Mouse (Mus musculus): ENCODE data around the gene Zfp62.

The Zfp62 gene

DNA sequence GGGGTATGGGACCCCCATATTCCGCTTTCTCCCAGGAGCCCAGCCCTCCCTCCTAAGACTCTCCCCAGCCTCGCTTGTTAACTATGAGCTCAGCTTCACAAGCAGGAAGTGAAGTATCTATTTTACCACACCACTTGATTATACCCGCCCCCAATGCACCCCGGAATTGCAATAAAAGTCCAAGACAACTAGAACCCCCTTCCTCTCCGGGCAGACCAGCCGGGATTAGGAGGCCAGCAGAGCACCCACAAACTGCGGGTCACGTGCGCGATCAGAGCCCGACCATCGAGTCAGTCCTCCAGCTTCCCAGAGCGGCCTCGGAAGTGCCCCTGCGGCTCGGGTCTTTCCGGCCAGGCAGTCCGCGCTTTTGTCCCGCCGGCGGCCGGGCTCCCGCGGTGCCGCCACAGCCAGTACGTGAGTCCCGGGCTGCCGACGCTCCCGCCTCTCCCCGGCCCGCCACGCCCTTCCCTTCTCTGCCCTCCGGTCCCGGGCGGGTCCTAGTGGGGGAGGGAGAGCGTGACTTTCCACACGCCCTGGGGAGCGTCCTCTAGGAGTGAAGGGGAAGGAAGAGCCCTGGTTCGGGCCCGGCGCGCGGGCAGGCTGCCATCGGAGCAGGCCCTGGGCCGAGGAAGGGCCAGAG, at the start of gene Zfp62:
Zfp62 (plus strand) TSS at position 164 of the 640 bp plus-strand sequence.
- in situ Hi-C loops (cut with MboI; ENCODE audit: low pct_unique_long_range_greater_than_20kb in 1 of 2, low sequenced_read_pairs in 2 of 2, unreplicated experiment in 1 of 2) = no loop called here

- in situ Hi-C loops (cut with MboI; ENCODE audit: low pct_unique_long_range_greater_than_20kb in 1 of 2, low sequenced_read_pairs in 2 of 2, unreplicated experiment in 1 of 2) = no loop called here
Measured at GRCm38 (mm10) chr11:49154077-49154476, 49.0 kb upstream of the Zfp62 start, which contains the start of gene Olfr1394. TSS of gene Olfr1394 (plus strand) at chr11:49154377.

- in situ Hi-C loops (cut with MboI; ENCODE audit: low pct_unique_long_range_greater_than_20kb in 1 of 2, low sequenced_read_pairs in 2 of 2, unreplicated experiment in 1 of 2) = no loop called here
Measured at GRCm38 (mm10) chr11:49156821-49157814, 46.0 kb upstream of the Zfp62 start.

GRCm38 (mm10) chr11:49168839-49169611, 34.1 kb upstream of the Zfp62 start:
- in situ Hi-C loops (cut with MboI; ENCODE audit: low pct_unique_long_range_greater_than_20kb in 1 of 2, low sequenced_read_pairs in 2 of 2, unreplicated experiment in 1 of 2) = no loop called here

- in situ Hi-C loops (cut with MboI; ENCODE audit: low pct_unique_long_range_greater_than_20kb in 1 of 2, low sequenced_read_pairs in 2 of 2, unreplicated experiment in 1 of 2) = no loop called here
Measured at GRCm38 (mm10) chr11:49170576-49170975, 32.5 kb upstream of the Zfp62 start.

- in situ Hi-C loops (cut with MboI; ENCODE audit: low pct_unique_long_range_greater_than_20kb in 1 of 2, low sequenced_read_pairs in 2 of 2, unreplicated experiment in 1 of 2) = loop anchor here in 1 of 2 experiments (25.0 kb wide), 1 partner anchor 237 kb away; the partner anchor contains the start of gene Olfr1389
Measured at GRCm38 (mm10) chr11:49175345-49175744, 27.7 kb upstream of the Zfp62 start.

DNA sequence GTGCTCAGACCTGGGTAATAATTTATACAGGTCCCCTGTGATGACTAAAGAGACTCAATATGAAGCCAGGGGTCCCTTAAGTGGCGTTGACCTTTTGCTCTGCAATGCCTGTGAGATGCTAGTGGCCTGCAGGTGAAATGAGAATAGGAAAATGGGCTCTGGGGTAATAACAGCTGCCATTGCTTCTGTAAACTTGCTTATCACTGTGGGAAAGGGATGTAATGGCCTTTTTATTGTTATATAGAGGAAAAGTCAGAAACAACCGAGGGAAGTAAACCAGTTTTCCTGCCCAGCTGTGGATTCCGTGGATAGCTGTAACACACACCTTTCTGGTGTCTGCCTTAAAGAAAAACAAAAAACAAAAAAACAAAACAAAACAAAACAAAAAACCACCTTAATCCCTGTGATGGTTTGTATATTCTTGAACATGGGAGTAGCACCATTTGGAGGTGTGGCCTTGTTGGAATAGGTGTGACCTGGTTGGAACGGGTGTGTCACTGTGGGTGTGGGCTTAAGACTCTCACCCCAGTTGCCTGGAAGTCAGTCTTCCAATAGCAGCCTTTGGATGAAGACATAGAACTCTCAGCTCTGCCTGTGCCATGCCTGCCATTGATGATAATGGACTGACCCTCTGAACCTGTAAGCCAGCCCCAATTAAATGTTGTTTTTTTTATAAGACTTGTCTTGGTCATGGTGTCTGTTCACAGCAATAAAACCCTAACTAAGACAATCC, 26.9 kb upstream of the Zfp62 start:
- in situ Hi-C loops (cut with MboI; ENCODE audit: low pct_unique_long_range_greater_than_20kb in 1 of 2, low sequenced_read_pairs in 2 of 2, unreplicated experiment in 1 of 2) = loop anchor here in 1 of 2 experiments (25.0 kb wide), 1 partner anchor 236 kb away; the partner anchor contains the start of gene Olfr1389

DNA sequence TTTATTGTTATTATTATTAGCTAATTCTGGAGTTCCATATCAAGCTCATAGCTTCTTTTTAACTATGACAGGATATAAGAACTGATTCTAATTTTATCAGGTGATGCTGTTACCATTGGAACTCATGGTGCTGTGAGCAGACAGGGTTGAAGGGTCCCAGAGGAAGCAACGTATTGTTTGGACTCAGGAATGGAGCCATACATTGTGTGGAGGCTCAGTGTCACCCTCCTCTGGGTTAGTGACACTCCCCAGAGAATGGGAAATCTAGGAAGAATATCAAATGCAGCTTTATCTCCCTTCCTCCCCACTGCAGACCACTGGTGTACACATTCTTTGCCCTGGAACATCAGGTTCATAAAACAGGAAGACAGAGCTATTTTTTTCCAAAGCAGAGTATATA, 19.9 kb upstream of the Zfp62 start:
- in situ Hi-C loops (cut with MboI; ENCODE audit: low pct_unique_long_range_greater_than_20kb in 1 of 2, low sequenced_read_pairs in 2 of 2, unreplicated experiment in 1 of 2) = loop anchor here in 1 of 2 experiments (25.0 kb wide), 1 partner anchor 229 kb away; the partner anchor contains the start of gene Olfr1389

DNA sequence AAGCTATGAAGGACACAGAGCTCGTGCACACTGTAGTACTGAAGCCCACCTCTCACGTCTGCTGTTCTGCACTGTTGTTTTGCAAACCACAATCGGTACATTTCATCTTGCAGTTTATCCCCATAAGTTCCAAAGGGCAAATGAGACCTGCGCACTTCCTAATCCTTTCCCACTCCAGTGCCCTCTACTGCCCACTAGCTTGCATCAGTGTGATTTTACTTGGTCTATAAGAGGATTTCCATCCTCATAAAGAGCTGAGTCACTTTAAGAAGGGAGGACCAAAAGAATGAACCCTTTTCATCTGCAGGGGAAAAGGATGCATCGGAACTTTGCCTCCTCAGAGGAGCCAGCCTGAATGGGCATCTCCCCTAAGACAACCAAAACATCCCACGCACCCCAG, 16.6 kb upstream of the Zfp62 start:
- in situ Hi-C loops (cut with MboI; ENCODE audit: low pct_unique_long_range_greater_than_20kb in 1 of 2, low sequenced_read_pairs in 2 of 2, unreplicated experiment in 1 of 2) = loop anchor here in 1 of 2 experiments (5.0 to 25.0 kb wide), 2 partner anchors 86 to 226 kb away; partner anchors contain the start of gene Olfr1389

DNA sequence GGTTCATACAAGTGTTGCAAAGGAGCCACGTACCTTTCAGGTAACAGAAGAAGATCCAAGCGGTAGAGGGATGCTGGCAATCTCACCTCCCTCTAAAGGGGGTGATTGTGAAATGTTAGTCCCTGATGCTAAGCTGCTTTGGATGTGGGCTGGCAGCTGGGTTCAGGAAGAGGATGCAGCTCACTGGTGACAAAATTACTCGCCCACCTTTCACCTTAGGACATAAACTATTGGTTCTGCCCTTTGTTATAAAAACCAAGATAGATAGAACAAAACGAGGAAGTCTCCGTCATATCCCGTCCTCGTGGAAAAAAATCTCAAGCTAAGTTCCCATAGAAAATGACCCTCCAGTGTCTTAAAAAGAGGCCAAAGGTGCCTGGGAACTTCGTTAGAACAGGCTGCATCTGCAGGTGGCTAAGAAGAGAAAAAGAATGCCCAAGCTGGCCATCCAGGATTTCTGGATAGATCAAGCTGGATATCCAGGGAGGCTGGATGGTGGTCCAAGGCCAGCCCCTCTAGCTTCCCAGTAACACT, 16.1 kb upstream of the Zfp62 start, which contains the start of gene Btnl9:
Btnl9 (minus strand) TSS at position 205 of the 534 bp plus-strand sequence.
- in situ Hi-C loops (cut with MboI; ENCODE audit: low pct_unique_long_range_greater_than_20kb in 1 of 2, low sequenced_read_pairs in 2 of 2, unreplicated experiment in 1 of 2) = loop anchor here in 1 of 2 experiments (5.0 to 25.0 kb wide), 2 partner anchors 85 to 225 kb away; partner anchors contain the start of gene Olfr1389

GRCm38 (mm10) chr11:49187701-49188100, 15.4 kb upstream of the Zfp62 start:
- in situ Hi-C loops (cut with MboI; ENCODE audit: low pct_unique_long_range_greater_than_20kb in 1 of 2, low sequenced_read_pairs in 2 of 2, unreplicated experiment in 1 of 2) = loop anchor here in 1 of 2 experiments (5.0 to 25.0 kb wide), 2 partner anchors 85 to 225 kb away; partner anchors contain the start of gene Olfr1389

GRCm38 (mm10) chr11:49189737-49190136, 13.4 kb upstream of the Zfp62 start:
- in situ Hi-C loops (cut with MboI; ENCODE audit: low pct_unique_long_range_greater_than_20kb in 1 of 2, low sequenced_read_pairs in 2 of 2, unreplicated experiment in 1 of 2) = loop anchor here in 1 of 2 experiments (5.0 to 25.0 kb wide), 2 partner anchors 83 to 223 kb away; partner anchors contain the start of gene Olfr1389

- in situ Hi-C loops (cut with MboI; ENCODE audit: low pct_unique_long_range_greater_than_20kb in 1 of 2, low sequenced_read_pairs in 2 of 2, unreplicated experiment in 1 of 2) = loop anchor here in 1 of 2 experiments (25.0 kb wide), 1 partner anchor 221 kb away; the partner anchor contains the start of gene Olfr1389
Measured at GRCm38 (mm10) chr11:49191083-49191482, 12.0 kb upstream of the Zfp62 start.

DNA sequence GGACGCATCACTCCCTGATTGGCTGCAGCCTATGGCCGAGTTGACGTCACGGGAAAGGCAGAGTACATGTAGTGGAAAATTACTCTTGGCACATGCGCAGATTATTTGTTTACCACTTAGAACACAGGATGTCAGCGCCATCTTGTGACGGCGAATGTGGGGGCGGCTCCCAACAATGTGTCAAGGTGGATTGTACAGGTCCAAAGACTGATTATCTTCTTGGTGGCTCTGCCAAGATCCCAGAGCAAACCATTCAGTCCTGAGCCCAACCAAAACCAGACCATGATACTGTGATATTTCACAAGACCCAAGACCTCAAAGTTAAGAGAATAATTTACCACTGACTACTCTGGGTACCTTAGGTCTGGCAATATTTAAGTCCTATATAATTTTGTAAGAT, 8.3 kb upstream of the Zfp62 start:
- in situ Hi-C loops (cut with MboI; ENCODE audit: low pct_unique_long_range_greater_than_20kb in 1 of 2, low sequenced_read_pairs in 2 of 2, unreplicated experiment in 1 of 2) = loop anchor here in 1 of 2 experiments (25.0 kb wide), 1 partner anchor 218 kb away; the partner anchor contains the start of gene Olfr1389

DNA sequence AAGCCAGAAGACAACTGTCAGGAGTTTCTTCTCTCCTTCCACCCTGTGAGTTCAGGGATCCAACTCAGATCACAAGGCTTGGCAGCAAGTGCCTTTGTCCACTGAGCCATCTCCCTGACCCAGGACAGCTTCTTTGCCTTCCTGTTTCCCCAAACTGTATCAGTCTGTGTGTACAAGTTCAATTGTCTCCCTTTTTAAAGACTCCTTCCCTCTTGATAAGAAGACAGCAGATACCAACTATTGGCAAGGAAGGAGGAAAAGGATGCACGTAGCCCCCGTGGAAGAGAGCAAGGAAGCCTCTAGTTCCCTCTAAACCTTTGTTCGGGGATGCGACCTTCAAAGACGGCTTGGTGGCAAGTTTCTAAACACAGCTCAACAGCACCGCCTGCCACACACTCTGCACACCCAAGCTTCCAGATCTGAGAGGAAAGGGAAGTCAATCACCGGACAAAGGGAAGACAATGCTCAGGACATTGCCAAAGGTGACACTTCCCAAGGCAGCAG, 7.2 kb upstream of the Zfp62 start:
- in situ Hi-C loops (cut with MboI; ENCODE audit: low pct_unique_long_range_greater_than_20kb in 1 of 2, low sequenced_read_pairs in 2 of 2, unreplicated experiment in 1 of 2) = loop anchor here in 1 of 2 experiments (25.0 kb wide), 1 partner anchor 216 kb away; the partner anchor contains the start of gene Olfr1389

- in situ Hi-C loops (cut with MboI; ENCODE audit: low pct_unique_long_range_greater_than_20kb in 1 of 2, low sequenced_read_pairs in 2 of 2, unreplicated experiment in 1 of 2) = no loop called here
Measured at GRCm38 (mm10) chr11:49200666-49201065, 2.4 kb upstream of the Zfp62 start.

DNA sequence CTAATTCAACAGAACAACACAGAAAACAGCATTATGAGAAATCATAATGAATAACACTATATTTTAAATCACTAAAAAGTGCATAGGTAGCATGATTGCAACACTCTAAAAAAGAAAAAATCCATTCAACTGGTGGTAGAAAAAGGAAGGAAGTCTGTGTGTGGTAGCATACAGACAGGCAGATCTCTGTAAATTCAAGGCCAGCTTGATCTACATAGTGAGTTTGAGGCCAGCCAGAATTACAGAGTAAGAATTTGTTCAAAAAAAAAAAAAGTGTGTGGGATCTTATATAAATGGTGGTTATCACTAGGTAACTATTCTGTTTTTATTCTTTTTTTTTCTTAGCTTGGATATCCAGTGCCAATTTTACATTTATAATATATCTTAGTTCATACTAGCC, 1.9 kb upstream of the Zfp62 start:
- in situ Hi-C loops (cut with MboI; ENCODE audit: low pct_unique_long_range_greater_than_20kb in 1 of 2, low sequenced_read_pairs in 2 of 2, unreplicated experiment in 1 of 2) = no loop called here

All from mouse embryonic stem cell (cell line).